15 mouse cellular contexts compared by ENCODE assay signal in the genomic region with DNA sequence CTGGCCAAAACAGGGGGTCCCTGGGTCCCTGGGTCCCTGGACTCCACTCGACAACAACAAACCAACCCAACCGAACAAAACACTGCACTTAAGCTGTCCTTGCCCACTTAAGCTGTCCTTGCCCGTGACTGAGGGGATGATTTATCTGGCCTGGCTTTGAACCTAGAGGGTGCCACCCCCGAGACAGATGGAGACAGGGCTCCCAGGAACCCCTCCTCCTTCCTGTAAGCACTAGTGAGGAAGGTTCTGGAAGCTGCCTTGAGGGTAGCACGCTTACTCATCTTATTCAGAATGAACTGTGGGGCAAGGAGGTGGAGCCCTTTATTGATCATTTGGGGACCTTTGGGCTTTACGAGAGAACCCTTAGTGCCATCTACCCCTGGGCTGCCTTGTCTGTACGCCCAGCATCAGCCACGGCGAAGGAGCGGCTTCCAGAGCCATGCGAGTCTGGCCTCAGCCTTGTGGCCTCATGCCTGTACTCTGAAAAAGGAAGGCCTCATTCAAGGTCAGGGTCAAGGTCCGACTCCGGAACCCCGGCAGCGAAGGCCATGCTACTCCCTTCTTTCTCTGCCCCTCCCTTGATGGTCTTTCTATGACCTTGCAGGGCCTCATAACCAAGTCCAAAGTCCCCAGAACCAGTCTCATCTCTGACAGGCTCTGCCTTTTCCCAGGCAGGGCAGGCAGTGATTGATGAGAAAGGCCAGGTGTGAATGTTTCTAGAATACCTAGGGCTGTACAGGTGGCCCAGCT. TPM values are rescaled to one million over a fixed set of nuclear protein-coding genes. Genes with fewer than 3 reads are reported as not detected.
DNase-seq lines count a peak whose midpoint lies in the region; ATAC-seq lines count a peak whose summit lies in the region.
"Had no signal": no experiment of that assay in that cellular context is flagged by ENCODE, and none has a peak within 500 bp of the region (broad histone marks: within the 10 kb centered on the region; RNA-seq: fewer than 3 reads in every experiment).

No protein-coding gene starts in this region.

- no peak for ATAC-seq in kidney, embryonic 16.5 days (ENCODE audit: low FRiP score, low TSS enrichment)
- no peak for ATAC-seq in megakaryocyte-erythroid progenitor cell, adult 5-6 weeks (replicated peaks; ENCODE audit: low FRiP score, low TSS enrichment, poor library complexity, severe bottlenecking)
- ATAC-seq: inflammation-experienced regulatory T-cells, adult 6 months; midbrain, embryonic 16.5 days had no signal

- H3K36me3 ChIP-seq in kidney, embryonic 16.5 days (ENCODE audit: insufficient read depth, low read length), result no peaks in the 10 kb centered on the region
- H3K36me3 ChIP-seq: embryonic facial prominence, embryonic 12.5 days; liver, embryonic 13.5 days had no signal

- no peak overlapping the region for H3K4me3 ChIP-seq in kidney, embryonic 16.5 days (ENCODE audit: low read length)
- H3K4me3 ChIP-seq: embryonic facial prominence, embryonic 12.5 days; liver, embryonic 13.5 days had no signal

- H3K27ac ChIP-seq in kidney, embryonic 16.5 days (ENCODE audit: low read length), result no peak overlapping the region
- H3K27ac ChIP-seq: embryonic facial prominence, embryonic 12.5 days; liver, embryonic 13.5 days had no signal

- H3K4me2 ChIP-seq in kidney, embryonic 16.5 days (replicated peaks; ENCODE audit: low read depth, low read length), result no peak overlapping the region
- H3K4me2 ChIP-seq: embryonic facial prominence, embryonic 12.5 days; liver, embryonic 13.5 days had no signal

- peaks cover 9% of the 10 kb centered on the region for H3K4me1 ChIP-seq in kidney, embryonic 16.5 days (ENCODE audit: insufficient read depth, low read length)

- H3K9ac ChIP-seq in kidney, embryonic 16.5 days (replicated peaks; ENCODE audit: low read length), result no peak overlapping the region
- H3K9ac ChIP-seq: embryonic facial prominence, embryonic 12.5 days; liver, embryonic 13.5 days had no signal

- peak; percentile 72 for DNase-seq in kidney, adult 11 months
- peak; percentile 34 for DNase-seq in ES-CJ7 (ENCODE audit: low read depth, low spot score)
- peak; percentile 75 for DNase-seq in adrenal gland, postnatal 10 days
- peak; percentile 46 to 82 for DNase-seq in kidney, postnatal 25 days
- no peak for DNase-seq in heart, adult 9 months (ENCODE audit: low spot score in 2 of 2)
- DNase-seq in cerebellum, postnatal 36 days, result no peak
- DNase-seq: cerebellum, postnatal 14 days; layer of hippocampus, postnatal 36 days; left cerebral cortex, postnatal 4 days; liver, embryonic 13.5 days had no signal

- no peaks in the 10 kb centered on the region for H3K27me3 ChIP-seq in kidney, embryonic 16.5 days (ENCODE audit: insufficient read depth, low read length)
- H3K27me3 ChIP-seq: embryonic facial prominence, embryonic 12.5 days had no signal

- WGBS in kidney, embryonic 16.5 days, result 66% methylated on average over 15 of the region's 15 CpGs

- no peaks in the 10 kb centered on the region for H3K9me3 ChIP-seq in kidney, embryonic 16.5 days (ENCODE audit: low read length)
- H3K9me3 ChIP-seq: embryonic facial prominence, embryonic 12.5 days; liver, embryonic 13.5 days had no signal

RNA-seq across cellular contexts. Expression of a gene that starts 5.4 kb away (rescaled TPM):
- 28.4 and 31.3 TPM in 2 replicates for polyA plus RNA-seq in kidney, embryonic 16.5 days (2015; fragmentation: Nextera tagmentation; extraction: Ambion mirVana)
- 100 to 1,000 TPM in 1 of 2 experiments, 10 to 100 TPM in 1; 79.8 to 108 TPM for total RNA-seq in adrenal gland, postnatal 10 days (2021)
- total RNA-seq in megakaryocyte-erythroid progenitor cell, adult 5-6 weeks (2014; fragmentation: Nextera tagmentation), result 26.7 and 32.2 TPM in 2 replicates
- total RNA-seq in megakaryocyte-erythroid progenitor cell, adult 5-6 weeks (2017), result 5.6 and 8.6 TPM in 2 replicates

RNA-seq across cellular contexts. Expression of a gene that starts 47.2 kb away (rescaled TPM):
- 36.3 and 38.9 TPM in 2 replicates for polyA plus RNA-seq in kidney, embryonic 16.5 days (2015; fragmentation: Nextera tagmentation; extraction: Ambion mirVana)
- 10 to 100 TPM; 18.2 to 24.6 TPM for total RNA-seq in adrenal gland, postnatal 10 days (2021)
- 17.6 and 38.9 TPM in 2 replicates for total RNA-seq in megakaryocyte-erythroid progenitor cell, adult 5-6 weeks (2014; fragmentation: Nextera tagmentation)
- 21.3 and 22.9 TPM in 2 replicates for total RNA-seq in megakaryocyte-erythroid progenitor cell, adult 5-6 weeks (2017)

RNA-seq across cellular contexts. Expression of a gene that starts 47.9 kb away (rescaled TPM):
- polyA plus RNA-seq in kidney, embryonic 16.5 days (2015; fragmentation: Nextera tagmentation; extraction: Ambion mirVana), result 26.0 and 30.7 TPM in 2 replicates
- 10 to 100 TPM; 18.9 to 23.6 TPM for total RNA-seq in adrenal gland, postnatal 10 days (2021)
- 23.0 and 24.6 TPM in 2 replicates for total RNA-seq in megakaryocyte-erythroid progenitor cell, adult 5-6 weeks (2014; fragmentation: Nextera tagmentation)
- total RNA-seq in megakaryocyte-erythroid progenitor cell, adult 5-6 weeks (2017), result 5.6 and 13.0 TPM in 2 replicates

RNA-seq across cellular contexts. Expression of a gene that starts 50.5 kb away (rescaled TPM):
- polyA plus RNA-seq in kidney, embryonic 16.5 days (2015; fragmentation: Nextera tagmentation; extraction: Ambion mirVana), result 28.2 and 30.9 TPM in 2 replicates
- 10 to 100 TPM; 15.4 to 17.0 TPM for total RNA-seq in adrenal gland, postnatal 10 days (2021)
- total RNA-seq in megakaryocyte-erythroid progenitor cell, adult 5-6 weeks (2014; fragmentation: Nextera tagmentation), result 24.7 and 25.7 TPM in 2 replicates
- 14.9 and 15.7 TPM in 2 replicates for total RNA-seq in megakaryocyte-erythroid progenitor cell, adult 5-6 weeks (2017)

Comparison
In these comparisons a context has a peak if more than half of its experiments do, and no peak if none do; other contexts are left out.
1. DNase-seq: peak in kidney, adult 11 months (single experiment), ES-CJ7 (single experiment), adrenal gland, postnatal 10 days (single experiment) and kidney, postnatal 25 days (2 of 2); none in heart, adult 9 months (0 of 2) and cerebellum, postnatal 36 days (0 of 2).